Mouse (Mus musculus): ENCODE measurements around the gene Prrc2b.

Prrc2b gene

GRCm38 (mm10) chr2:32235433-32235832, 84.6 kb downstream of the Prrc2b start:
- no peak for DNase-seq (ENCODE audit: low spot score)

DNA sequence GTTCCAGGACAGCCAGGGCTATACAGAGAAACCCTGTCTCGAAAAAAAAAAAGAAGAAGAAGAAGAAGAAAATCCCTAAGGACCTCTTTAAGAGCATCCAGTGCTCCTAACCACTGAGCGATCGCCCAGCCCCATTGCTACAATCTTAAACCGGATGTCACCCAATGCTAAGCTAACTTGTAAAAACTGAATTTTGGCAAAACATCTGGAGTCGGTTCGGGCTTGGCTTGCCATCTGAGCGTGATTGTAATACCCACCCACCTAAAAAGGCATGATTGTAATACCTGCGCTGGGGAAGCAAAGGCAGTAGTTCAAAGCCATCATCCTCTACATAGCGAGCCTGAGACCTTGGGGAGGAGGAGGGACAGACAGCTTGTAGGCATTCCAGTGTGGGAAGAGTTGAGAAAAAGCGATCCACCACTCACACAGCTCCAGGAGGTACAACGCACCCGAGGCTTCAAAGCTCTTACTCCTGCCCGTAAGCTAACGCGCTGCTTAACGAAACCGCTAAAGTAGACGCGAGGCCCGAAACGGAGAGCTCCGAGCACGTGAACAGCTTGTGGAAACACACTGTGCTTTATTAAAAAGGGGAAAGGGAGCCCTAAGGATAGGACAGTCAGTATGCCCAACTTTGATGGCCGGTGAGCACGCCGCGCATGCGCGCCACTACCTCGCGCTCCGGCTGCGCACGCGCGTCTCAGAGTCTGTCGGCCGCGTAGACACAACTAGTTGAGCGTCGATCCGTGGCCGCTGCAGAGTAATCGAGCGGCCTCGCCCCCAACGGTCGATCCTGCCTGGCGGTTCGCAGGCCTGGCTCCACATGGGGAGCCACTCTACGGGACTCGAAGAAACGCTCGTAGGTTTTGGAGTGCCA, 85.2 kb downstream of the Prrc2b start, which contains the start of gene Pomt1:
Pomt1 (plus strand) TSS at position 705 of the 874 bp plus-strand sequence.
- peak; percentile 80 for DNase-seq (ENCODE audit: low spot score)

- no peak for DNase-seq (ENCODE audit: low spot score)
Measured at GRCm38 (mm10) chr2:32236760-32237487, 86.0 kb downstream of the Prrc2b start.

- DNase-seq (ENCODE audit: low spot score): no peak
Measured at GRCm38 (mm10) chr2:32237571-32237970, 86.7 kb downstream of the Prrc2b start.

DNA sequence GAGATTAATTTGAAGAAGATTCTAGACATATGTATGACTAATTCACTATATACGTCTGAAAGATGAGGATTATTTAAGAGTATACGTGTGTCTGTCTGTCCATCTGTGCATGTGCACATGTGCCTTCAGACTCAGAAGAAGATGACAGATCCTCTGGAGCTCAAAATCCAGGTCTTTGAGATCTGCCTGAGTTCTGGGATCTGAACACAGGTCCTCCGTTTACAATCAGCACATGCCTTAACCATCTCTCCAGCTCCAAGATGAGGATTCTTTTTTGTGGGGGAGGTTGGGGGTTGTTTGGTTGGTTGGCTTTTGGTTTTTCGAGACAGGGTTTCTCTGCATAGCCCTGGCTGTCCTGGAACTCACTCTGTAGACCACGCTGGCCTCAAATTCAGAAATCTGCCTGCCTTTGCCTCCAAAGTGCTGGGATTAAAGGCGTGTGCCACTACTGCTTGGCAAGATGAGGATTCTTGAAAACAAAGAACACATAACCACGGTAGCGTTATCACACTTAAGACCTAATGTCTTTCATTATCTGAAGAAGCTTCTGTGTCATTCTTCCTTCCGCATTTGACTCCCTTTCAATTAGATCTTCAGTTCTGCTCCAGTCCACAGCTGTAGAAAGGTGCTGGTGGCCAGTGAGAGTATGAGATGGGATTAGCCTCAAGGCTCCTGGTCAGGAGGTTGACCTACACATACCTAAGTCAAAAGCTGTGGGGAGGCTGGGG, 88.0 kb downstream of the Prrc2b start:
- DNase-seq (ENCODE audit: low spot score): no peak

DNA sequence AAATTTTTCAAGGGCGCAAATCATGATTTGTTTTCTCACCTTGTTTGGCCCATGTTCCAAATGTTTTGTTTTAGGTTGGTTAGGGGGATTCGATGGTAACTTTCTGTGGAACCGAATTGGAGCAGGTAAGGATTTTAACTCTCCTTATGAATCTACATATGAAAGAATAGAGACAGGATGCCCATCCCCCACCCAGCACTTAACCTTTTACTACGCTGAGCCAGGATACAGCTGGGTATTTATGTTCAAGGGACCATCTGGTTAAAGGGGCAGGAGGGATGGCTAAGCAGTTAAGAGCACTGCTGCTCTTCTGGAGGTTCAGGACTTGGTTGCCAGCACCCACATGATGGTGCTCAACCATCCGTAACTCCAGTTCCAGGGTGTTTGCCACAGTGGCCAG, 89.7 kb downstream of the Prrc2b start:
- DNase-seq (ENCODE audit: low spot score): no peak

DNA sequence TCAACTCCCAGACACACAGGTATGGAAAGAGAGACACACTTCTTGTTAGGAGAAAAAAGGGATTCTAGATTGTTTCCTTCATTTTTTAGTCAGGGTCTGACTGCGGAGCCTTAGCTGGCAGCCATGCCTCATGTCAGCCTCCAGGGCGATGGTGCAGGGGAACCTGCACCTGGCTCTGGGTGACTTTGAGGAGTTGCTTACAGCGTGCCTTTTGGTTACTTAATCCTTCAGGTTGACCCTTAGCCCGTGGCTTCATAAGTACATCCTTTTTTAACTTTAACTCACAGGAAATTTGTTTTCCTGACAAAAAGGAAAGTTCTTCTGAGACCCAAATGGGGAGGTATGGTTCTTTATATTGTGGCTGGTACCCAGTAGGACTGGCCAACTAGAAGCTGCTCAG, 92.1 kb downstream of the Prrc2b start:
- DNase-seq (ENCODE audit: low spot score): no peak

DNA sequence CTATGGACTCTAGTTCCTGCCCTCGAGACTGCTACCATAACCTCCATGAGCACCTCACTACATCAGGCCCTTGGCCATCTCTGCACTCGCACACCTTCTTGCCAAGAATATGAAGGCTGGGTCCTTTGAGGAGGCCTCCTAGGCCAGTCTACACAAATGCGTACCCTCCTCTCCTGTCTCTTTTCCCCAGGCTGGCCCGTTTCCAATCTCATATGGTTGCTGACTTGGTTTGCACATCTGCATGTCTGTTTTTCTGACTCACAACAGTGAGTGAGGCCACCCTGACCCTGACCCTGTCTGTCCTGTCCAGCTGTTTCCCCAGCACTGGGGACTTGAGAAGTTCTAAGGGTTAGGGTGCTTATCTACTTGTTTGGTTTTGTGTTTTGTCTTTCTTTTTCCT, 95.9 kb downstream of the Prrc2b start:
- no peak for DNase-seq (ENCODE audit: low spot score)

DNA sequence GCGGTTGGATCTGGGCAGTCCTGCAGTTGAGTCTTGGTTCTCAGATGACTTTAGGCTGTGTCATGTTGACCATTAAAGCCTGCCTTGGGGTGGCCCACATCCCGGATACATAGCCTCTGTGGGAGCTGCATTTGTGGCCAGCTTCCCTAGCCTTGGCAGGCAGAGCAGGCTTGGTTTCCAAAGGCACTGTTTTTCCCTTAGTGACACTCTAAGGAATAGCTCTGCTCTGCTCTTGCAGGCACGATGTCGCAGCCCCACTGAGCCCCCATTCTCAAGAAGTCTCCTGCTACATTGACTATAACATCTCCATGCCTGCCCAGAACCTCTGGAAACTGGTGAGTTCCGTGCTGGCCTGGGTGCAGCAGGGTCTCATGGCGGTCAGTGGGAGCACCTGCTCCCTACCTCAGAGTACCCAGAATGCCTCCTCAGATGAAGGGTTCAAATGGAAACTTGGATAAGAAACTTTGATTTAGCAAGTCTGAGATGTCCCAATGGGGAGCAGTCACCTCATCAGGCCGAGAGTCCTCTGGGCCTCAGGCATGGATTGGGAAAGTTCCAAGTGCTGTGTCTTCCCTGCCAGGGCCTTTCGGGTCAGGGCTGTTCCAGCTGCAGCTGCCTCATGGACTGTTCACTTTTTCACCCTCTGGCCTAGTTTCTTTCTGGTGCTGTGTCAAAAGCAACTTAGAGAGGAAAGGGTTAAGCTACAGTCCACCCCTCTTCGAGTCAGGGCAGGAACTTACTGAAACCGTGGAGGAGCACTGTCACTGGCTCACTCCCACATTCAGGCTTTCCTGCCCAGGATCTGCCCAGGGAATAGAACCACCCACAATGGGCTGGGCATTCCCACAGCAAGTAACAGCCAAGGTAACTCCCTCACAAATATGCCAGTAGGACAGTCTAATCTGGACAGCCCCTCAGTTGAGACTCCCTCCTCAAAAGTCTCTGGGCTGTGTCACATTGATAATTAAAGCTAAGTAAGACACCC, 97.8 kb downstream of the Prrc2b start:
- DNase-seq (ENCODE audit: low spot score): no peak

DNA sequence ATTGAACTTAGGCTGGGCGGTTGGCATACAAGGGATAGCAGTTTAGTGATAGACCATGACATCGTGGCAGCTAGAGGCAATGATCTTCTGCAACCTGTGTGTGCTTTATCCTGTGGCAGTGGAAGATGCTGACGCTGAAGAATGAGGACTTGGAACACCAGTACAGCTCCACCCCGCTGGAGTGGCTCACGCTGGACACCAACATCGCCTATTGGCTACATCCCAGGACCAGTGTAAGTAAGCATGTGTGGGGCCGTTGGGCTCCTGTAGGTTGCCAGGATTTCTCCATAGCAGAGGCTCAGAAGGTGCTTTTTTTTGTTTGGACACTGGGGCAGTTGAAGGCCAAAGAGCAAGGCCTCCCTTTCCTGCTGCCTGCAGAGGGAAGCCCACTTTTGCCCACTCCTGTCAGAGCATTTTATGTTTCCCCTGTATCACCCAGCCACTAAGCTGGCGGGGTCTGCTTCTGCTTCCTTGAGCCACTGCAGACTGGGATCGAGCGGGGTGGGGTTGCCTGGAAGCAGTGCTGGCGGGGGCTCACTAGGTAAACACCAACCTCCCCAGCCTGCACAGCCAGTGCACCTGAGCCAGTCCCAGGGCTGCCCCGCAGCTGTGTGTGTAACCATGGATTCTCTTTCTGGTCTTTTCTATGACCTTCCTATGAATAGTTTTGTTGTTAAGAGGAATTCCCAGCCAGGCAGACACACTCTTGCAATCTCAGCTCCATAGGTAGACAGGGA, 101.1 kb downstream of the Prrc2b start:
- DNase-seq (ENCODE audit: low spot score): no peak

GRCm38 (mm10) chr2:32252658-32253057, 101.8 kb downstream of the Prrc2b start:
- no peak for DNase-seq (ENCODE audit: low spot score)

GRCm38 (mm10) chr2:32253352-32253751, 102.5 kb downstream of the Prrc2b start:
- DNase-seq (ENCODE audit: low spot score): no peak

- no peak for DNase-seq (ENCODE audit: low spot score)
Measured at GRCm38 (mm10) chr2:32254563-32254962, 103.7 kb downstream of the Prrc2b start.

GRCm38 (mm10) chr2:32256273-32256672, 105.4 kb downstream of the Prrc2b start:
- DNase-seq (ENCODE audit: low spot score): no peak

DNA sequence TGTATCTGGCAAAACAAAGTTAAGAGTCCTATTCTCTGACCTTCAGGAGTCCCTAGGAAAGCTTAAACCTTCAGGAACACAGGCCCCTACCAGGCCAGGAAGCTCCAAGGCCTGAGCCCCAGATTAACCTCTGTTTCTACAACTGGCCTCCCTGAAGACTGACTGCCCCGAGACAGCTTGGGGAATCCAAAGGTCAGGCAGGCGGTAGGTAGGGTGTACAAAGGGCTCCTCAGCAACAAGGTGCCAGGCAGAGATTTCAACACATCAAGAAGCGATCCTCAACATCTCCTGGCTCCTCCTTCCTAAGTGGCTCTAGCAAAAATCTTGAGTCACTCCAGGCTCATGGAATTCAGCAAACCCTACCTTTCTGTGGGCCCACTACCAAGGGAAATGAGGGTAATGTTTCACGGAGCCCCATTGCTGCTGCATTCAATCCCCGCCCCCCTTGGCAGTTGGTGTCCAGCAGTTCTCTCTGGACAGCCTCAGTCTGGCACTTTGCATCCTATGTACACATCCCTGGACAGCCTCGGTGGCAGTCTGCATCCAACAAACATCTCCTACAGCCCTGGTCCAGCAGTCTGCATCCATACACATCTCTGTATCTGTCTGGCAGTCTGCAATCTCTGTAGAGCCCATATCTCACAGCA, 108.1 kb downstream of the Prrc2b start:
- no peak for DNase-seq (ENCODE audit: low spot score)

DNA sequence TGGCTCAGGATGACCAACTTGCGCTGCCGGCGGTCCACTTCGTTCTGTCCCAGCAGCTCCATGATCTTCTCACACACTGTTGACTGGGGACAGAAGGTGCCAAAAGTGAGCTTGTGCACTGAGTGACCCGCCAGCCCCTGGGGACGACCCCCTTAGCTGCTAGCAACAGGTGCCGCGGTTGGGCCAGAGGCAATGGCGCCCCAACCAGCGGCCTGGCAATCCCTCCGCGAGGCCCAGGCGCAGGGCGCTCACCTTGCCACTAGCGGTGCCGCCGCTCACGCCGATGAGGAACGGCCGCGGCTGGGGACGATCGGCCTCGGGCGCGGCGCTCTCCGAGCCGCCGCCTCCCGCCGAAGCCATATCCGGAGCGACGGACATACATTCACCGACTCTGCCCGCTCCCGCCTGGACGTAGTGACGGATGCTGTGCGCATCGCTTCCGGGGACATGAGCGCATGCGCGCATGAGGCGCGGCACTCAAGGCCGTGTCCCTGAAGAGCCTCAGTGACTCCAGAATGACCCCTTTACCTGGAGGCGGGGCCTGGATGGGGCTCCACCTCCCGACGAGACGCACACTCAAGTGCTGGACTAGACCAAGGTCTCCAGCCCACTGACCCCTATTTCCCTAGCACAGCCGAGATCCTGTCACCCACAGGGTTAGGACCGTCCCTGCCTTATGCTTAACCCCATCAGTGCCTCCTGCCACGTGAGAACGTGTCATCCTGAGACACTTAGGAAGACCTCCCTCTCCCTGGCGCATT, 109.0 kb downstream of the Prrc2b start, which contains the start of gene Uck1:
Uck1 (minus strand) TSS at position 503 of the 761 bp plus-strand sequence.
- peak; percentile 66 for DNase-seq (ENCODE audit: low spot score)

DNA sequence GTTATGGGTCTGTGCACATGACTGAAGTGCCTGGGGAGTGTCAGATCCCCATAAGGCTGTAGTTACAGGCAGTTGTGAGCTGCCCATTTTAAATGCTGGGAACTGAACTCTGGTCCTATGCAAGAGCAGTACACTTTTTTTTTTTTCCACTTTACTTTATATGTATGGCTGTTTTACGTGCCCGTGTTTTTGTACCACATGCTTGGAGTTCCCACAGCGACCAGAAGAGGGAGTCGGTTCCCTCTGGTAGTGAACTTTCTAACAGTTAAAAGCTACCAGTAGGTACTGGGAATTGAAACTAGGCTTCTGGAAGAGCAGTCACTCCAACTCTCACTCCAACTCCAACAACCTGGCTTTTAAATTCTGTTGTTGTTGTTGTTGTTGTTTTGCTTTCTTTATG, 109.8 kb downstream of the Prrc2b start:
- no peak for DNase-seq (ENCODE audit: low spot score)

DNA sequence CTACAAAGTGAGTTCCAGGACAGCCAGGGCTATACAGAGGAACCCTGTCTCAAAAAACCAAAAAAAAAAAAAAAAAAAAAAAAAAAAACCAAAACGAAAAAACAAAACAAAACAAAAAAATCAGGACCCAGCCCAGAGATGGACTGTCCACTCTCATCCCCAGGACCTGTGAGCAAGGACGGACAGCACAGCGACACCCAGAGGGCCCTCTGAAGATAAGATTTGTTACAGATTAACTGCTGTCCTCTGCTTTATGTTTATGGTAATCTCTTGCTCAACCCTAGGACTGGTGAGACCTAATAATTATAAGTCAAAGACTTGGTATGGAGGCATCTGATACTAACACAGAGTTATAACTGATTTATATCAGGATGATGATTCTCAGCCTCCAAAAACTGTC, 124.9 kb downstream of the Prrc2b start:
- DNase-seq (ENCODE audit: low spot score): no peak

DNA sequence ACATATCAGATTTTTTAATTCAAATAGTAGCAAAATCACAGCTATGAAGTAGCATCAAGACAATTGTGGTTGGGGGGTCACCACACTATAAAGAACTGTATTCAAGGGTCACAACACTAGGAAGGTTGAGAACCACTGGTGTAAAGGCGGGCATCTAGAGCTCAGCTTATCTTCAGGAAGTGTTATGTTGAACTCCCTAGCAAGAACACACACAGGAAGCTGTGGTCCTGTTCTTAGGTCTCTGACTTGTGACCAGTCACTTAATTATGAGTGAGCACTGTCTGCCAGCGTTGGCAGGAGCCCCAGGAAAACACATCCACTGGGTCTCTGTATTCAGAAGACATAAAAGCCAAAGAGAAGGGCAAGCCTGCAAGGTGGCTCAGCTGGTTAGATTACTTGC, 131.4 kb downstream of the Prrc2b start:
- no peak for DNase-seq (ENCODE audit: low spot score)

All from ovary, postnatal 10 days (tissue).